Comparison of ENCODE assay signal across 13 mouse cellular contexts in the genomic region with DNA sequence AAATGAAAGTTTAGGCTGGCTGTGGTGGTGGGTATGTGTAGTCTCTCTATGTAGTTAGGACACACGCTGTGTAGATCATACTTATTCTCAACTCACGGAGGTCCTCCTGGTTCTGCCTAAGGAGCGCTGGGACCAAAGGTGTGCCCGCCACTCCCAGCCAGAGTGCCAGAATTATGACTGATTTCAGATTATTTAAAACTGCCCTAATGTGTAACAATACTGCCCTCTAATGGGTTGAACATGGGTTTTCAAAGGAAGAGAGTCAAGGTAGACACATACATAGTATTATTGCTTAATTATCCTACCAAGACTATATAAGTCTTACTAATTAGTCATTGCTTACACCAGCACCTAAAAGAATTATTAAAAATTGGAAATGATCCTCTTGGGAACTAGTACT. TPM values are rescaled to one million over a fixed set of nuclear protein-coding genes. Genes with fewer than 3 reads are reported as not detected.
DNase-seq lines count a peak whose midpoint lies in the region; ATAC-seq and TF ChIP-seq lines count a peak whose summit lies in the region.
"Had no signal": no experiment of that assay in that cellular context is flagged by ENCODE, and none has a peak within 500 bp of the region (broad histone marks: within the 10 kb centered on the region; RNA-seq: fewer than 3 reads in every experiment).

No protein-coding gene starts in this region.

- no peak for TF ChIP-seq POLR2A in heart, adult 2 months (IDR thresholded peaks at IDR 0.05; ENCODE audit: insufficient read depth, low read depth, low read length)
- TF ChIP-seq POLR2A in small intestine, adult 2 months (IDR thresholded peaks at IDR 0.05; ENCODE audit: low read depth, low read length): no peak

- no peak overlapping the region for H3K4me2 ChIP-seq in lung, embryonic 14.5 days
- H3K4me2 ChIP-seq: heart, embryonic 15.5 days; limb, embryonic 12.5 days had no signal

- no peak for DNase-seq in heart, adult 2 months
- no peak for DNase-seq in heart, adult 9 months (ENCODE audit: low spot score in 2 of 2)
- DNase-seq in lung, embryonic 14.5 days: peak; percentile 28
- no peak for DNase-seq in lung, adult 18-20 months
- peak; percentile 56 for DNase-seq in NIH3T3 (ENCODE audit: low read depth)
- no peak for DNase-seq in ovary, postnatal 36 days (ENCODE audit: low spot score)
- DNase-seq: embryo, embryonic 11 days had no signal

- WGBS in heart, adult 2 months: 83% methylated on average over 4 of the region's 4 CpGs
- 87% methylated on average over 4 of the region's 4 CpGs for WGBS in lung, embryonic 14.5 days
- 63% methylated on average over 4 of the region's 4 CpGs for WGBS in small intestine, adult 2 months

- no peaks in the 10 kb centered on the region for H3K27me3 ChIP-seq in heart, adult 2 months (ENCODE audit: control insufficient read depth, insufficient read depth, low read length)
- H3K27me3 ChIP-seq in lung, embryonic 14.5 days (ENCODE audit: insufficient read depth, low read length): no peaks in the 10 kb centered on the region
- H3K27me3 ChIP-seq in small intestine, adult 2 months (ENCODE audit: control insufficient read depth, insufficient read depth, low read length): no peaks in the 10 kb centered on the region
- H3K27me3 ChIP-seq: heart, embryonic 15.5 days; limb, embryonic 12.5 days had no signal

- no peak overlapping the region for H3K4me3 ChIP-seq in heart, adult 2 months
- no peak overlapping the region for H3K4me3 ChIP-seq in lung, embryonic 14.5 days (ENCODE audit: low read depth, low read length)
- no peak overlapping the region for H3K4me3 ChIP-seq in small intestine, adult 2 months (ENCODE audit: low read depth, low read length)
- H3K4me3 ChIP-seq: heart, embryonic 15.5 days; limb, embryonic 12.5 days had no signal

- TF ChIP-seq EP300 in heart, adult 2 months (IDR thresholded peaks at IDR 0.05; ENCODE audit: insufficient read depth, low read depth, low read length): no peak

- H3K27ac ChIP-seq in heart, adult 2 months: no peak overlapping the region
- no peak overlapping the region for H3K27ac ChIP-seq in lung, embryonic 14.5 days (ENCODE audit: low read depth)
- H3K27ac ChIP-seq in small intestine, adult 2 months (ENCODE audit: insufficient read depth, low read depth, low read length): no peak overlapping the region
- H3K27ac ChIP-seq: heart, embryonic 15.5 days; limb, embryonic 12.5 days had no signal

- no peak overlapping the region for H3K9ac ChIP-seq in heart, adult 2 months (ENCODE audit: low read depth, low read length)
- H3K9ac ChIP-seq in lung, embryonic 14.5 days: no peak overlapping the region
- H3K9ac ChIP-seq: heart, embryonic 15.5 days; limb, embryonic 12.5 days had no signal

- peak; percentile 72 for TF ChIP-seq CTCF in heart, adult 2 months (IDR thresholded peaks at IDR 0.05)
- TF ChIP-seq CTCF in lung, embryonic 14.5 days (IDR thresholded peaks at IDR 0.05; ENCODE audit: low read depth): peak; percentile 32; the same call in 1 of the 2 replicates
- TF ChIP-seq CTCF in small intestine, adult 2 months (IDR thresholded peaks at IDR 0.05; ENCODE audit: extremely low read depth, insufficient read length, insufficient replicate concordance, low read depth, low read length): peak; percentile 44; the same call in 1 of the 2 replicates

- H3K9me3 ChIP-seq in lung, embryonic 14.5 days (ENCODE audit: low read depth, low read length): no peaks in the 10 kb centered on the region
- H3K9me3 ChIP-seq: heart, embryonic 15.5 days; limb, embryonic 12.5 days had no signal

- H3K4me1 ChIP-seq in heart, adult 2 months (ENCODE audit: control insufficient read depth, insufficient read depth, low read length): no peaks in the 10 kb centered on the region
- no peaks in the 10 kb centered on the region for H3K4me1 ChIP-seq in lung, embryonic 14.5 days (ENCODE audit: insufficient read depth)
- H3K4me1 ChIP-seq in small intestine, adult 2 months (ENCODE audit: control insufficient read depth, insufficient read depth, insufficient read length, low read length): no peaks in the 10 kb centered on the region
- H3K4me1 ChIP-seq: heart, embryonic 15.5 days; limb, embryonic 12.5 days had no signal

- H3K79me2 ChIP-seq in heart, adult 2 months (replicated peaks; ENCODE audit: control insufficient read depth, insufficient read depth, low read length): no peaks in the 10 kb centered on the region

- intact Hi-C loops in heart, adult 2 months (cut with DNase I): loop anchor here (2.0 to 5.0 kb wide), 3 partner anchors 48 to 191 kb away; no protein-coding TSS in a partner anchor

- peaks cover 2% of the 10 kb centered on the region; the same call in 1 of the 2 replicates for H3K36me3 ChIP-seq in heart, adult 2 months (ENCODE audit: control insufficient read depth, insufficient read depth, low read length)
- H3K36me3 ChIP-seq in lung, embryonic 14.5 days (ENCODE audit: insufficient read depth): peaks cover 72% of the 10 kb centered on the region
- peaks cover 4% of the 10 kb centered on the region; the same call in 1 of the 2 replicates for H3K36me3 ChIP-seq in small intestine, adult 2 months (ENCODE audit: control insufficient read depth, insufficient read depth, low read length)

- no peak for ATAC-seq in lung, embryonic 14.5 days (ENCODE audit: insufficient read depth)
- ATAC-seq in inflammation-experienced regulatory T-cells, adult 6 months: no peak

RNA-seq across cellular contexts. Expression of gene P4ha1, which starts 35.6 kb away (rescaled TPM):
- 10 to 100 TPM; 42.4 to 48.0 TPM for total RNA-seq in heart, adult 2 months (2021)
- polyA plus RNA-seq in heart, adult 2 months (2012; rRNA removed): 14.8 and 34.7 TPM in 2 replicates
- 53.9 and 57.3 TPM in 2 replicates for polyA plus RNA-seq in lung, embryonic 14.5 days (2014; fragmentation: Nextera tagmentation; extraction: Ambion mirVana)
- polyA plus RNA-seq in small intestine, adult 2 months (2012; rRNA removed): 1.2 and 1.7 TPM in 2 replicates
- polyA plus RNA-seq in inflammation-experienced regulatory T-cells, adult 6 months (2017; shearing (Covaris generic)): 10 to 100 TPM; 14.8 to 36.1 (median 28.0) TPM

RNA-seq across cellular contexts. Expression of gene Gm10273, which starts 36.7 kb away (rescaled TPM):
- total RNA-seq in heart, adult 2 months (2021): 100 to 1,000 TPM; 123 to 156 TPM
- 19.1 and 64.0 TPM in 2 replicates for polyA plus RNA-seq in heart, adult 2 months (2012; rRNA removed)
- polyA plus RNA-seq in lung, embryonic 14.5 days (2014; fragmentation: Nextera tagmentation; extraction: Ambion mirVana): 9.4 and 19.0 TPM in 2 replicates
- 0.38 and 1.1 TPM in 2 replicates for polyA plus RNA-seq in small intestine, adult 2 months (2012; rRNA removed)
- polyA plus RNA-seq in inflammation-experienced regulatory T-cells, adult 6 months (2017; shearing (Covaris generic)): 10 to 100 TPM; 34.2 to 47.3 (median 42.3) TPM
- polyA plus RNA-seq: limb, embryonic 12.5 days had no signal

RNA-seq across cellular contexts. Expression of gene Pla2g12b, which starts 44.7 kb away (rescaled TPM):
- not detected for total RNA-seq in heart, adult 2 months (2021)
- polyA plus RNA-seq in heart, adult 2 months (2012; rRNA removed): 0.10 TPM in 1 of 2 replicates, not detected in the other
- not detected in 2 replicates for polyA plus RNA-seq in lung, embryonic 14.5 days (2014; fragmentation: Nextera tagmentation; extraction: Ambion mirVana)
- polyA plus RNA-seq in small intestine, adult 2 months (2012; rRNA removed): 31.3 and 92.7 TPM in 2 replicates
- polyA plus RNA-seq in inflammation-experienced regulatory T-cells, adult 6 months (2017; shearing (Covaris generic)): not detected
- total RNA-seq: gastrocnemius, adult 18-20 months had no signal
- polyA plus RNA-seq: limb, embryonic 12.5 days; neural tube, embryonic 14.5 days had no signal

Comparison
In these comparisons a context has a peak if more than half of its experiments do, and no peak if none do; other contexts are left out.
1. DNase-seq: peak in lung, embryonic 14.5 days (single experiment) and NIH3T3 (single experiment); none in heart, adult 2 months (0 of 2), heart, adult 9 months (0 of 2), lung, adult 18-20 months (0 of 2) and ovary, postnatal 36 days (single experiment).
2. RNA of gene Pla2g12b, which starts 44.7 kb away (polyA plus RNA-seq): 31.3 to 92.7 TPM in small intestine, adult 2 months; 0.10 TPM in heart, adult 2 months, not detected in lung, embryonic 14.5 days and not detected in inflammation-experienced regulatory T-cells, adult 6 months; every median in the first group is over 10 times any median in the second.
3. Peak in every context shown above with its lines, with median percentiles within 50 percentile points of each other: CTCF ChIP-seq.